Mouse (Mus musculus) embryonic facial prominence, embryonic 13.5 days (tissue): Measurements from ENCODE around the gene Gm13043. TPM values are rescaled to one million over a fixed set of nuclear protein-coding genes. Genes with fewer than 3 reads are reported as not detected.
"Not testable (repeated sequence)": the region's sequence is repeated elsewhere in the genome, so short reads cannot be mapped to it uniquely, and the experiment has no call there.

Experiments used
- ATAC-seq: fragments of 200-750 bp; cut with Nextera tagmentation; 2 replicates; pipeline ENCODE4 v1.8.0; 2017; ENCODE audit warnings: low read depth; ENCODE audit not compliant: insufficient number of reproducible peaks, insufficient read depth, low FRiP score, low TSS enrichment
- H3K27ac ChIP-seq: fragments of 300-500 bp; sonication (generic); 2 replicates; pipeline ENCODE4 v1.5.1; 2015; ENCODE audit warnings: moderate library complexity, mild to moderate bottlenecking, inconsistent platforms
- H3K27me3 ChIP-seq: fragments of 300-500 bp; sonication (generic); 2 replicates; pipeline ENCODE4 v1.6.1; 2015; ENCODE audit warnings: mild to moderate bottlenecking, inconsistent platforms
- H3K36me3 ChIP-seq: fragments of 300-500 bp; sonication (generic); 2 replicates; pipeline ENCODE4 v1.6.1; 2015; ENCODE audit warnings: mild to moderate bottlenecking, inconsistent platforms
- H3K4me1 ChIP-seq: fragments of 300-500 bp; sonication (generic); 2 replicates; pipeline ENCODE4 v1.6.1; 2015; ENCODE audit warnings: inconsistent platforms
- H3K4me2 ChIP-seq: fragments of 300-500 bp; sonication (generic); 2 replicates; pipeline ENCODE4 v1.6.1; 2015; ENCODE audit warnings: moderate library complexity, mild to moderate bottlenecking, inconsistent platforms
- H3K4me3 ChIP-seq: fragments of 300-500 bp; sonication (generic); 2 replicates; pipeline ENCODE4 v1.5.1; 2015; ENCODE audit warnings: mild to moderate bottlenecking, inconsistent platforms
- H3K9ac ChIP-seq: fragments of 300-500 bp; sonication (generic); 2 replicates; pipeline ENCODE4 v1.6.1; 2015; ENCODE audit warnings: mild to moderate bottlenecking, inconsistent platforms
- H3K9me3 ChIP-seq: fragments of 300-500 bp; sonication (generic); 2 replicates; pipeline ENCODE4 v1.6.1; 2016; ENCODE audit warnings: inconsistent platforms
- WGBS: fragments of 180-500 bp; shearing (Covaris S2); methylation state at CpG from one replicate; pipeline ENCODE4 v1.1.7; 2015; ENCODE audit warnings: mixed read lengths; 5-methylcytosine and 5-hydroxymethylcytosine counted together
- polyA plus RNA-seq: library from polyadenylated mRNA; unstranded; fragments of >200 nt; fragmentation: Nextera tagmentation; extraction: Ambion mirVana; gene quantifications from 2 replicates; pipeline ENCODE4 v1.2.1, GENCODE M21; 2015

Gene Gm13043
- not detected in 2 replicates for polyA plus RNA-seq

- 74% methylated on average over 3 of the region's 3 CpGs for WGBS
- ATAC-seq, result no peak
- Histone ChIP-seq H3K4me2 (no peak within 1 kb of the TSS), H3K27ac (no peak within 1 kb of the TSS), H3K9ac (no peak within 1 kb of the TSS), H3K9me3 (no peaks in the 10 kb centered on the region), H3K4me3 (no peak within 1 kb of the TSS), H3K36me3 (no peaks in the 10 kb centered on the region), H3K27me3 (no peaks in the 10 kb centered on the region), H3K4me1 (no peaks in the 10 kb centered on the region)
Measured at GRCm38 (mm10) chr4:143511043-143511442, at the start of gene Gm13043. Gene Gm13043 (plus strand): TSS chr4:143511343.

GRCm38 (mm10) chr4:143535654-143536053 is 24.5 kb downstream of the Gm13043 start, which contains the start of gene Gm13040:
Gene Gm13040 (plus strand): TSS chr4:143535954.
- not testable (repeated sequence) for H3K4me3 ChIP-seq, H3K27ac ChIP-seq, H3K9me3 ChIP-seq, H3K4me1 ChIP-seq, ATAC-seq, H3K4me2 ChIP-seq, H3K9ac ChIP-seq, H3K36me3 ChIP-seq, H3K27me3 ChIP-seq
- no CpG with 5 or more reads among the region's 3 CpGs for WGBS

GRCm38 (mm10) chr4:143551400-143551799 is 40.3 kb downstream of the Gm13043 start, which contains the start of the genes BC080695 and Gm13057:
Gene BC080695 (plus strand): TSS chr4:143551700.
Gene Gm13057 (plus strand): TSS chr4:143551709.
- whole genome bisulfite sequencing, result no CpG with 5 or more reads among the region's 3 CpGs
- ATAC-seq, H3K27me3 ChIP-seq, H3K4me1 ChIP-seq, H3K9me3 ChIP-seq, H3K36me3 ChIP-seq, H3K9ac ChIP-seq, H3K27ac ChIP-seq, H3K4me3 ChIP-seq, H3K4me2 ChIP-seq: not testable (repeated sequence)

Other genes starting within 250 kb of the Gm13043 start
- gene Pdpn, start 211.8 kb upstream of the Gm13043 start, polyA plus RNA-seq, result 31.1 and 39.6 TPM in 2 replicates
- not detected in 2 replicates for gene Lrrc38, start 161.6 kb upstream of the Gm13043 start, polyA plus RNA-seq
- gene Pramel1, start 116.9 kb upstream of the Gm13043 start, polyA plus RNA-seq, result not detected in 2 replicates
- 22.7 and 25.4 TPM in 2 replicates for gene Pramef8, start 98.9 kb upstream of the Gm13043 start, polyA plus RNA-seq
- gene Oog4, start 61.0 kb upstream of the Gm13043 start, polyA plus RNA-seq, result not detected in 2 replicates
- gene Gm13040, start 24.6 kb downstream of the Gm13043 start, polyA plus RNA-seq, result not detected in 2 replicates
- gene BC080695, start 40.4 kb downstream of the Gm13043 start, polyA plus RNA-seq, result not detected in 2 replicates
- gene Gm13057, start 40.4 kb downstream of the Gm13043 start, polyA plus RNA-seq, result not detected in 2 replicates
- not detected in 2 replicates for gene Gm13083, start 103.7 kb downstream of the Gm13043 start, polyA plus RNA-seq
- gene Gm13088, start 145.9 kb downstream of the Gm13043 start, polyA plus RNA-seq, result not detected in 2 replicates
- not detected in 2 replicates for gene Gm13089, start 191.4 kb downstream of the Gm13043 start, polyA plus RNA-seq
- gene Gm13078, start 208.1 kb downstream of the Gm13043 start, polyA plus RNA-seq, result not detected in 2 replicates